Mouse (Mus musculus): Measurements from ENCODE around the gene Iqcd. TPM values are rescaled to one million over a fixed set of nuclear protein-coding genes. Genes with fewer than 3 reads are reported as not detected.

Iqcd gene
- polyA plus RNA-seq (2016; fragmentation: Nextera tagmentation; extraction: Ambion mirVana) = 2.0 and 2.1 TPM in 2 replicates

GRCm38 (mm10) chr5:120588569-120589094 lies at the start of gene Iqcd, which contains the start of gene Tpcn1:
Gene Iqcd, plus strand, starts transcription at chr5:120589016.
Gene Tpcn1, minus strand, starts transcription at chr5:120588673.
- H3K4me1 ChIP-seq = peaks cover 60% of the 10 kb centered on the region
- WGBS (ENCODE audit: insufficient replicate concordance) = under 1% methylated on average over 35 of the region's 35 CpGs
- ATAC-seq = peak; percentile 93
- no peaks in the 10 kb centered on the region for H3K27me3 ChIP-seq (replicated peaks)
- H3K4me3 ChIP-seq = peak within 1 kb of the TSS; percentile 93
- H3K9ac ChIP-seq = peak within 1 kb of the TSS; percentile 97
- peaks cover 18% of the 10 kb centered on the region for H3K36me3 ChIP-seq
- H3K4me2 ChIP-seq = peak within 1 kb of the TSS; percentile 80
- peak within 1 kb of the TSS; percentile 95 for H3K27ac ChIP-seq
- peaks cover 8% of the 10 kb centered on the region; the same call in 1 of the 2 replicates for H3K9me3 ChIP-seq (replicated peaks)

DNA sequence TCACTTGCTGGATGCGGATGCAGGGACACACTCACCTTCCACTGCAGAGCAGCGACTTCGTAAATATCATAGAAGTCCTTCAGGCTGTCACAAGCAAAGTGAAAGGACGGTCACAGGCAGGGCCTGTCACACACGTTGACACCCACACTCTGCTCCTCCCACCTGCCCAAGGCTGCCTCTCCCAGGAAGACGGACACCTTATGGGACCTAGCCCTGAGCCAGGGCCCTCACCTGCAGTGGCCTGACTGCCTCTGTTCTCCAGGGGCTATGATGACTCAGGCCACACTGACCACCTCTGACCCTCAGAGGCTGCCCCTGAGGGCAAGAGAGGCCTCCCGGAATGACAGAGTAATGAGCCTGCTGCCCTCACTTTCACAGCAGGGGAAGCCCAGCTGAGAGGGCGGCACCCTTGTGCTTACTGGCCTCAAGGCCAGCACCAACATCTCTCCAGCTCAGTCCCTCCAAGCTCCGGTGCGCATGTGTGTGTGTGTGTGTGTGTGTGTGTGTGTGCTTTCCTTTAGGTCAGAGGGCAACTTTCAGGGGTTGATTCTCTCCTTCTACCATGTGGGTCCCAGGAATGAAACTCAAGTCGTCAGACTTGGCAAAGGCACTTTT lies 40.5 kb upstream of the Iqcd start:
- WGBS (ENCODE audit: insufficient replicate concordance) = 79% methylated on average over 11 of the region's 11 CpGs
- Histone ChIP-seq H3K4me3 (no peak overlapping the region), H3K27ac (no peak overlapping the region), H3K27me3 (replicated peaks) (no peaks in the 10 kb centered on the region), H3K4me2 (no peak overlapping the region), H3K36me3 (peaks cover 98% of the 10 kb centered on the region), H3K9me3 (replicated peaks) (no peaks in the 10 kb centered on the region), H3K4me1 (0 out of 2 replicates have a peak, but pooled peaks cover 11% of the 10 kb centered on the region), H3K9ac (no peak overlapping the region)
- ATAC-seq = no peak

DNA sequence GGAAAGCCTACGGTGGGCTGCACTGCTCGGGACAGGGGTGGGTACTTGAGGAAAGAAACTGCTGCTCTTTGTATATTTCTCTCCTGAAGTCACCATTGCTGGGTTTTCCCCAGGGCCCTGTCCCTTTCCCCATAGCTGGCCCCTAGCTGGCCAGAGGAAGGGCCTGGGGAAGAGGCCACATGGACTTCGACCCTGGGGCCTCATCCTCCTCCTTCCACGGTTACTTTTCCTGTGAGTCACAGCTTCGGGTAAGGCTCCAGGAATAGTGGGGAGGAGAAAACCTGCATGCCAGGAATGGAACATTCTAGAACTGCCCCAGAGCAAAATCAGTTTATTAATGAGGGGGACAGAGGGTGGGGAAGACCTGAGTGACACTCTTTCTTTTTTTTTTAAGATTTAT lies 38.7 kb upstream of the Iqcd start:
- Histone ChIP-seq H3K9me3 (replicated peaks) (no peaks in the 10 kb centered on the region), H3K9ac (no peak overlapping the region), H3K4me3 (no peak overlapping the region), H3K27me3 (replicated peaks) (no peaks in the 10 kb centered on the region), H3K27ac (no peak overlapping the region), H3K4me1 (0 out of 2 replicates have a peak, but pooled peaks cover 11% of the 10 kb centered on the region), H3K36me3 (peaks cover 98% of the 10 kb centered on the region), H3K4me2 (no peak overlapping the region)
- WGBS (ENCODE audit: insufficient replicate concordance) = 64% methylated on average over 5 of the region's 5 CpGs
- no peak for ATAC-seq

GRCm38 (mm10) chr5:120550673-120551072 lies 38.1 kb upstream of the Iqcd start:
- ATAC-seq = no peak
- H3K4me1 ChIP-seq = 0 out of 2 replicates have a peak, but pooled peaks cover 11% of the 10 kb centered on the region
- no peaks in the 10 kb centered on the region for H3K9me3 ChIP-seq (replicated peaks)
- WGBS (ENCODE audit: insufficient replicate concordance) = 98% methylated on average over 5 of the region's 5 CpGs
- H3K27me3 ChIP-seq (replicated peaks) = no peaks in the 10 kb centered on the region
- no peak overlapping the region for H3K4me2 ChIP-seq
- no peak overlapping the region for H3K27ac ChIP-seq
- no peak overlapping the region for H3K9ac ChIP-seq
- peaks cover 98% of the 10 kb centered on the region for H3K36me3 ChIP-seq
- H3K4me3 ChIP-seq = no peak overlapping the region

- 91% methylated on average over 24 of the region's 24 CpGs for WGBS (ENCODE audit: insufficient replicate concordance)
- Histone ChIP-seq H3K9me3 (replicated peaks) (no peaks in the 10 kb centered on the region), H3K4me2 (no peak overlapping the region), H3K4me3 (no peak overlapping the region), H3K9ac (no peak overlapping the region), H3K27ac (no peak overlapping the region), H3K36me3 (peaks cover 84% of the 10 kb centered on the region), H3K4me1 (peaks cover 39% of the 10 kb centered on the region), H3K27me3 (replicated peaks) (no peaks in the 10 kb centered on the region)
- ATAC-seq = no peak
These were observed 32.9 kb upstream of the Iqcd start for GRCm38 (mm10) chr5:120555871-120556270.

DNA sequence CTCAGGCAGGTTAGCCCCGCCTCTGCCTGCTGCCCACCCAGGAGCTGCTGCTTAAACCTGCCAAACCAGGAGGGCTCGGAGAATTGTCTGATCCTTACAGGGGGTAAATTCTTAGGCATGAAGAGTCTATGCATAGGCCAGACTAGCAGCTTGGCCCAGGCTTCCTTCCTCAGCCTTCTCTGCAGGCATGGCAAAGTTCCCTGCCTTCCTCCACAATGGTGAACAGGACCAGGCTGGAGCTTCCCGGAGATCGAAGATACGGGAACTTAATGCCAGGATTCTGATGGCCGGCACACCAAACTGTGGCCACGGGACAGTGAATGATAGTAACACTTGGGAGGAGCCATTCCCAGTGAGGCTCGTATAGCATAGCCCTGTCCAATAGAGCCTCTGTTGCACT lies 30.8 kb upstream of the Iqcd start:
- Histone ChIP-seq H3K9me3 (replicated peaks) (no peaks in the 10 kb centered on the region), H3K4me3 (no peak overlapping the region), H3K27me3 (replicated peaks) (no peaks in the 10 kb centered on the region), H3K4me1 (peaks cover 53% of the 10 kb centered on the region), H3K36me3 (peaks cover 62% of the 10 kb centered on the region), H3K27ac (no peak overlapping the region), H3K4me2 (peak overlapping the region; percentile 50), H3K9ac (no peak overlapping the region)
- WGBS (ENCODE audit: insufficient replicate concordance) = 73% methylated on average over 8 of the region's 8 CpGs
- ATAC-seq = no peak

GRCm38 (mm10) chr5:120558762-120559161 lies 30.1 kb upstream of the Iqcd start:
- Histone ChIP-seq H3K27ac (peak overlapping the region; percentile 76), H3K4me2 (peak overlapping the region; percentile 50), H3K4me1 (peaks cover 60% of the 10 kb centered on the region), H3K27me3 (replicated peaks) (no peaks in the 10 kb centered on the region), H3K9ac (peak overlapping the region; percentile 27), H3K9me3 (replicated peaks) (no peaks in the 10 kb centered on the region), H3K36me3 (peaks cover 55% of the 10 kb centered on the region), H3K4me3 (peak overlapping the region; percentile 31; the same call in 1 of the 2 replicates)
- 15% methylated on average over 14 of the region's 14 CpGs for WGBS (ENCODE audit: insufficient replicate concordance)
- peak; percentile 44 for ATAC-seq

GRCm38 (mm10) chr5:120560129-120560615 lies 28.6 kb upstream of the Iqcd start:
- Histone ChIP-seq H3K9ac (no peak overlapping the region; the same call in 1 of the 2 replicates), H3K27me3 (replicated peaks) (no peaks in the 10 kb centered on the region), H3K36me3 (peaks cover 41% of the 10 kb centered on the region), H3K4me2 (peak overlapping the region; percentile 50), H3K4me1 (peaks cover 74% of the 10 kb centered on the region), H3K4me3 (peak overlapping the region; percentile 31), H3K9me3 (replicated peaks) (no peaks in the 10 kb centered on the region), H3K27ac (peak overlapping the region; percentile 57)
- WGBS (ENCODE audit: insufficient replicate concordance) = 30% methylated on average over 9 of the region's 9 CpGs
- ATAC-seq = no peak

- H3K4me3 ChIP-seq = peak overlapping the region; percentile 31; the same call in 1 of the 2 replicates
- H3K9me3 ChIP-seq (replicated peaks) = no peaks in the 10 kb centered on the region
- H3K27ac ChIP-seq = peak overlapping the region; percentile 57
- H3K9ac ChIP-seq = peak overlapping the region; percentile 27
- peaks cover 37% of the 10 kb centered on the region for H3K36me3 ChIP-seq
- 10% methylated on average over 16 of the region's 16 CpGs for WGBS (ENCODE audit: insufficient replicate concordance)
- ATAC-seq = peak; percentile 45
- H3K27me3 ChIP-seq (replicated peaks) = no peaks in the 10 kb centered on the region
- peaks cover 80% of the 10 kb centered on the region for H3K4me1 ChIP-seq
- peak overlapping the region; percentile 50 for H3K4me2 ChIP-seq
These were observed 28.1 kb upstream of the Iqcd start for GRCm38 (mm10) chr5:120560616-120561311.

- Histone ChIP-seq H3K9ac (peak overlapping the region; percentile 46; the same call in 1 of the 2 replicates), H3K27me3 (replicated peaks) (no peaks in the 10 kb centered on the region), H3K9me3 (replicated peaks) (no peaks in the 10 kb centered on the region), H3K4me2 (no peak overlapping the region; the same call in 1 of the 2 replicates), H3K4me3 (no peak overlapping the region), H3K4me1 (peaks cover 96% of the 10 kb centered on the region), H3K36me3 (peaks cover 35% of the 10 kb centered on the region), H3K27ac (peak overlapping the region; percentile 70)
- 58% methylated on average over 28 of the region's 28 CpGs for WGBS (ENCODE audit: insufficient replicate concordance)
- ATAC-seq = no peak; the same call in 1 of the 2 replicates
These were observed 25.6 kb upstream of the Iqcd start for GRCm38 (mm10) chr5:120562956-120563913.

- WGBS (ENCODE audit: insufficient replicate concordance) = 37% methylated on average over 4 of the region's 4 CpGs
- no peaks in the 10 kb centered on the region for H3K9me3 ChIP-seq (replicated peaks)
- no peaks in the 10 kb centered on the region for H3K27me3 ChIP-seq (replicated peaks)
- peaks cover 33% of the 10 kb centered on the region for H3K36me3 ChIP-seq
- H3K9ac ChIP-seq = no peak overlapping the region
- H3K27ac ChIP-seq = peak overlapping the region; percentile 70
- no peak for ATAC-seq
- H3K4me2 ChIP-seq = no peak overlapping the region; the same call in 1 of the 2 replicates
- peaks cover 96% of the 10 kb centered on the region for H3K4me1 ChIP-seq
- no peak overlapping the region for H3K4me3 ChIP-seq
These were observed 24.9 kb upstream of the Iqcd start for GRCm38 (mm10) chr5:120563914-120564311.

Data from liver, embryonic 12.5 days (tissue).